Mouse (Mus musculus) limb, embryonic 15.5 days (tissue): ENCODE results near the gene Ankub1. TPM values are rescaled to one million over a fixed set of nuclear protein-coding genes. Genes with fewer than 3 reads are reported as not detected.

ENCODE experiments used
- ATAC-seq: fragments of 200-750 bp; cut with Nextera tagmentation; 2 replicates; pipeline ENCODE4 v1.8.0; 2017; ENCODE audit warnings: low read depth, moderate TSS enrichment; ENCODE audit not compliant: insufficient number of reproducible peaks, low FRiP score, low TSS enrichment
- H3K27ac ChIP-seq: fragments of 300-500 bp; sonication (generic); 2 replicates; pipeline ENCODE4 v1.5.1; 2015; ENCODE audit warnings: moderate library complexity, mild to moderate bottlenecking, inconsistent platforms
- H3K27me3 ChIP-seq: fragments of 300-500 bp; sonication (generic); 2 replicates; pipeline ENCODE4 v1.6.1; 2015; ENCODE audit warnings: inconsistent platforms
- H3K36me3 ChIP-seq: fragments of 300-500 bp; sonication (generic); 2 replicates; pipeline ENCODE4 v1.6.1; 2015; ENCODE audit warnings: inconsistent platforms
- H3K4me1 ChIP-seq: fragments of 300-500 bp; sonication (generic); 2 replicates; pipeline ENCODE4 v1.6.1; 2015; ENCODE audit warnings: inconsistent platforms
- H3K4me2 ChIP-seq: fragments of 300-500 bp; sonication (generic); 2 replicates; pipeline ENCODE4 v1.6.1; 2015; ENCODE audit warnings: mild to moderate bottlenecking, inconsistent platforms
- H3K4me3 ChIP-seq: fragments of 300-500 bp; sonication (generic); 2 replicates; pipeline ENCODE4 v1.5.1; 2015; ENCODE audit warnings: mild to moderate bottlenecking, inconsistent platforms
- H3K9ac ChIP-seq: fragments of 300-500 bp; sonication (generic); 2 replicates; pipeline ENCODE4 v1.6.1; 2015; ENCODE audit warnings: inconsistent platforms
- H3K9me3 ChIP-seq: fragments of 300-500 bp; sonication (generic); 2 replicates; pipeline ENCODE4 v1.6.1; 2016; ENCODE audit warnings: inconsistent platforms
- WGBS: fragments of 180-500 bp; shearing (Covaris S2); methylation state at CpG from one replicate; pipeline ENCODE4 v1.1.7; 2015; 5-methylcytosine and 5-hydroxymethylcytosine counted together
- microRNA-seq: library from miRNA; unstranded; fragments of <30 nt; microRNA quantifications from one replicate; pipeline ENCODE4, GENCODE M21; 2016
- polyA plus RNA-seq: library from polyadenylated mRNA; unstranded; fragments of >200 nt; fragmentation: Nextera tagmentation; extraction: Ambion mirVana; gene quantifications from 2 replicates; pipeline ENCODE4 v1.2.1, GENCODE M21; 2015

Ankub1 gene
- polyA plus RNA-seq, 1 experiment from 2014 or later = 0.14 TPM

DNA sequence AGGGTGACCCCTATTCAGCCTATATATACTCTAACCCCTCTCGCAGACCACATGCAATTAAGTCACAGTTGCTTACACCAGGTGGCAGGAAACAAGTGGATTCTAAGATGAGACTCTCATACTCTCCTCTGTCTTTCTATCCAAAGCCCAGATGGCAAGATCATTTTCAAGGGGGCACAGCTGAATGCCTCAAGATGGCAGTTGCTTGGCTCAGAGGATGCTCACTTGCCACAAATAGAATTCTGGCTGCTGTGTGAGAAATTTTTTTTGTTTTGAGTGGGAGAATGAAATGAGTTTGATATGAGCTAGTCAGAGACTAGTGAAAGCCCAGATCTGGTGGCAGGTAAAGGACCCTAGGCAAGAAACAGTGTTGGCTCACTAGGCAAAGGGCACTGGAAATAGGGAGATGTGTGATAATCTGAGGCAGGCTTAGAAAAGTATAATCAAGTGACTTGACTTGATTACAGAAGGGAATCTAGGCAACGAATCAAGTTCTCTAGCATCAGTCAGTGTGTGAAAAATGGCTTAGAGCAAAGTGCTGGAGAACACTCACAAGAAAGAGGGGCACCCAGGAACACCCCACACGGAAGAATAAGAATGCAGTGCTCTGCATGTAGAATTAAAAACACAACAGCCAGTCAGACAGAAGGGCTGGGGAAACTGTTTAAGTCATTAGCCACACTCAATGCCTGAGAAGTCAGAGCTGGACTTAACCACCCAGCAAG lies 57.7 kb downstream of the Ankub1 start:
- no peaks in the 10 kb centered on the region; the same call in 1 of the 2 replicates for H3K4me1 ChIP-seq
- no peak overlapping the region for H3K27ac ChIP-seq
- H3K9me3 ChIP-seq = no peaks in the 10 kb centered on the region
- H3K4me3 ChIP-seq = no peak overlapping the region
- ATAC-seq = no peak
- H3K36me3 ChIP-seq = no peaks in the 10 kb centered on the region
- no peaks in the 10 kb centered on the region for H3K27me3 ChIP-seq
- H3K9ac ChIP-seq = no peak overlapping the region
- H3K4me2 ChIP-seq = no peak overlapping the region
- WGBS = 61% methylated on average over 3 of the region's 3 CpGs

DNA sequence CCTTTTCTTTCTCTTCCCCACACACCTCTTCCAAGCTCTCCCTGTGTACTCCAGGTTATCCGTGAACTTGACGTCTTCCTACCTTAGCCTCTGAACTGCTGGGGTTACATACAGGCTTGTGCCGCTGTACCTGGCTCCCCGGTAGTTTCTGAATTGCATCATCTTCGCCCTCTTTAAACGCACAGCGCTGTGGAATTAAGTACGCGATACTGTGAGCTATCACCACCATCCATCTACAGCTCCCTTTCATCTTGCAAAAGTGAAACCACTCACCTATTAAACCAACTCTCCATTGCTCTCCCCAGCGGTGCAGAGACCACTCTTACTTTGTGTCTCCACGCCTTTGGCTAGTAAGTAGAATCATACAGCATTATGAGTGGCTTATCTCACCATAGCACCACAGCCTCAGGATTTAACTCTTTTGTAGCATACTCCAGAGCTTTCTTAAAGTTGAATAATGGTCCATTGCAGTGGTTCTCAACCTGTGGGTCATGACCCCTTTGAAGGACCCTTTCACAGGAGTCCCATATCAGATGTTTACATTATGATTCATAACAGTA lies 65.6 kb downstream of the Ankub1 start:
- ATAC-seq = no peak
- WGBS = 78% methylated on average over 11 of the region's 11 CpGs

DNA sequence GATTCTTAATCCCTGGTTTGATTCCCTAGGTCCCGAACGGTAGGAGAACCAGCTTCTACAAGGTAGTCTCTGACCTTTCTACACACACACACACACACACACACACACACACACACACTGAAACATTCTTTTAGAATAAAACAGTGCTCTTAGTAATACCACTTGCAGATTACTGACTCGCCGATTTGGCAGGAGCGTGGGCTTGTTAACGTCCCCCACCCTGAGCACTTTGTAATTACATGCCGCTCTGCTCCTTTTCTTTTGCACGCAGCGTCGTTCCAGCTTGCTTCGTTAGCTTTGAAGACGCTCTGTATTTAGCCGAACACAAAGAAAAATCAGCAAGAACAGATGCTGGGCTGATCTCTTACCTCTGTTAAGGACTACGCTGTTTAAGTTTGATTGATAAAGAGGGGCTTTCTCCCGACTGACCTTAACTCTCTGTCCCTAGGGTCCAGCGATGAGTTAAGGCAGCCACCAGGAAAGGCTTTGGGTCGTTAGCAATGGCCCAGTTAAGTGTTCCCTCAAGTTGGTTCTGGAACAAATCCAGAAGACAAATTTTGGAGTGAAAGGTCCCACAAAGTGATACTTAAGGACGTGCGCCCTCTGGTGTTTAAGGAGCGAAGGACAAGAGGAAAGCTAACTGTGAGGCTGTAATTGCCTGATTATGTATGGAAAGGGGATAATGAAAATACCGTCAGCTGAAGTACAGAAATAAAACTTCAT lies 67.2 kb downstream of the Ankub1 start:
- Histone ChIP-seq H3K9ac (no peak overlapping the region), H3K9me3 (no peaks in the 10 kb centered on the region), H3K4me3 (peak overlapping the region; percentile 37), H3K27me3 (no peaks in the 10 kb centered on the region), H3K4me2 (peak overlapping the region; percentile 56), H3K4me1 (no peaks in the 10 kb centered on the region), H3K27ac (peak overlapping the region; percentile 72), H3K36me3 (no peaks in the 10 kb centered on the region)
- ATAC-seq = no peak
- WGBS = 13% methylated on average over 21 of the region's 21 CpGs

More for the DNA sequence above, 65.6 kb downstream of the Ankub1 start:
- Histone ChIP-seq H3K4me2 (no peak overlapping the region), H3K4me1 (no peaks in the 10 kb centered on the region), H3K27me3 (no peaks in the 10 kb centered on the region), H3K36me3 (no peaks in the 10 kb centered on the region), H3K4me3 (no peak overlapping the region), H3K9ac (no peak overlapping the region), H3K27ac (no peak overlapping the region), H3K9me3 (no peaks in the 10 kb centered on the region)

DNA sequence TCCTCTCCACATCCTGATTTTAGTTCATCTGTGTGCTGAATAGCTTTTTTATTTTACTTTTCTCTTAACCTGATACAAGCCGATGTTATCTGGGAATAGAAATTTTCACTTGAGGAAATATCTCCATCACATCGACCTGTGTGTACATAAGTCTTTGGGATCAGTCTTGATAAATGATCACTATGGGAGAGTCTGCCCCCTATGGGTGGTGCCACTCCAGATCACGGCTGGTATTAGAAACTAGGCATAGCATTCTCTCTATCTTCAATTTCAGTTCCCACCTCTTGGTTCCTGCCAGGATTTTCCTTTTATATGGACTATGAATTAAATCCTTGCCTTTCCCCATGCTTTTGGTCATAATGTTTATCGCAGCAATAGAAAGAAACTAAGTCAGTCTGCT lies 72.9 kb downstream of the Ankub1 start:
- Histone ChIP-seq H3K4me2 (no peak overlapping the region), H3K4me3 (no peak overlapping the region), H3K27ac (no peak overlapping the region), H3K9ac (no peak overlapping the region), H3K36me3 (no peaks in the 10 kb centered on the region), H3K27me3 (no peaks in the 10 kb centered on the region), H3K9me3 (no peaks in the 10 kb centered on the region), H3K4me1 (no peaks in the 10 kb centered on the region)
- ATAC-seq = no peak
- 67% methylated on average over 4 of the region's 4 CpGs for WGBS

DNA sequence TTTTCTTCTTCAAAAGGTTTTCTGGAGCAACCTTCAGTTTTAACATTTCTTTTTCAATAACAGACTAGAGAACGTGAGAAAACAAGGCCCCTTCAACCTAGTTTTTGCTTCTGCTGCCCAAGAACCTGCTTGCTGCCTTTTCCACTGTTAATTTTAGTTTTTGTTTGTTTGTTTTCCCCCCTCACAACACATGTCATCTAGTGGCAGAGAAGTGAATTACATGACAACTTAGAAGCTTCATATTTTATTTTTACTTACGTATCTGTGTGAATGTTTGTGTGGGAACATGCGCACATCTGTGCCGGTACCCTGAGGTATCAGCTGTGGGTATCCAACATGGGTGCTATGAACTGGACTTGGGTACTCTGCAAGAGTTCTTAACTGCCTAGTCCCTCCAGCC lies 76.9 kb downstream of the Ankub1 start:
- Histone ChIP-seq H3K4me1 (no peaks in the 10 kb centered on the region), H3K27me3 (no peaks in the 10 kb centered on the region), H3K4me3 (no peak overlapping the region), H3K9ac (no peak overlapping the region), H3K27ac (no peak overlapping the region), H3K9me3 (no peaks in the 10 kb centered on the region), H3K36me3 (no peaks in the 10 kb centered on the region), H3K4me2 (no peak overlapping the region)
- ATAC-seq = no peak
- 90% methylated on average over 4 of the region's 4 CpGs for WGBS

DNA sequence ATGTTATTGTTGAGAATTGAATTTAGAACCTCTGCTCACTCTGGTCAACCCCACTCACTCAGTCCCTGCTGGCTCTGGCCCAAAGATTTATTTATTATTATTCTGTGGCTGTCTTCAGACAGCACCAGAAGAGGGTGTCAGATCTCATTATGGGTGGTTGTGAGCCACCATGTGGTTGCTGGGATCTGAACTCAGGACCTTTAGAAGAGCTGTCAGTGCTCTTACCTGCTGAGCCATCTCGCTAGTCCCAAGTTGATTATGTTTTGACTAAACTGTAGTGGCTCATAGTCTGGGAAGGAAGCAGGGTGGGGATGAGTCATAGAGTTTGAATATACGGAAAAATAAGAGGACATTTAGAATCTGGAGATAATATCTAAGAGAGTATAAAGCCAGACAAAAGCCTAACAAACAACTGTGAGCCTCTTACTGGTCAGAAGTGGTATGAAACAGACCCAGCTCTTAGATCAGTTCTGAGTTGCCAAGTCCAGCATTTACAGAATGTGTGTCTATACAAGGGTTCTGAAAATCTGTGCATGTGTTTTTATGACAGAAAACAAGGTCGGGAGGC lies 80.1 kb downstream of the Ankub1 start:
- WGBS = 66% methylated on average over 3 of the region's 3 CpGs
- no peak overlapping the region for H3K27ac ChIP-seq
- no peak for ATAC-seq
- H3K4me3 ChIP-seq = no peak overlapping the region
- H3K36me3 ChIP-seq = no peaks in the 10 kb centered on the region
- H3K27me3 ChIP-seq = no peaks in the 10 kb centered on the region
- H3K4me2 ChIP-seq = no peak overlapping the region
- no peaks in the 10 kb centered on the region for H3K9me3 ChIP-seq
- H3K9ac ChIP-seq = no peak overlapping the region
- H3K4me1 ChIP-seq = no peaks in the 10 kb centered on the region

DNA sequence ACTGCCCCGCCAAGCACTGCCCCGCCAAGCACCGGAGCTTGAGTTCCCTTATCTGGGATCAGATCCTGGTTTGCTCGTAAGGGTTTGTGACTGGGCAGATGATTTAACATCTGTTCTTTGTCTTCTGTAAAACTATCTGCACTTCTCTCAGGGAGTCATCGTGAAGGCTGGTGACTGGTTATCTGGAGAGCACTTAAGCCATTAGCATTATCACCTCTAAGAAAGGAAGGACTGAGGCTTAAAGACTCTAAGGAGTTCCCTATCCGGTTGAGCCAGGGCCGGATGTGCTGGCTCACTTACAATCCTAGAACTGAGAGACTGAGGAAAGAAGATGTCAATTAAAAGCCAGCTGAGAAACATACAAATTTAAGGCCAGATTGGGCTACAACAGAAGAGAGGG lies 80.8 kb downstream of the Ankub1 start:
- Histone ChIP-seq H3K36me3 (no peaks in the 10 kb centered on the region), H3K27ac (no peak overlapping the region), H3K9ac (no peak overlapping the region), H3K27me3 (no peaks in the 10 kb centered on the region), H3K4me1 (no peaks in the 10 kb centered on the region), H3K4me3 (no peak overlapping the region), H3K4me2 (no peak overlapping the region), H3K9me3 (no peaks in the 10 kb centered on the region)
- 48% methylated on average over 7 of the region's 7 CpGs for WGBS
- no peak for ATAC-seq

Small RNA genes lying within 50 kb of the gene (microRNA-seq; reads per million reads assigned to microRNA genes)
- gene Mir6377 = not detected

Other genes starting within 250 kb of the Ankub1 start
- 36.2 and 39.4 TPM in 2 replicates for gene Wwtr1, start 116.9 kb downstream of the Ankub1 start, polyA plus RNA-seq
- gene Commd2, start 41.1 kb downstream of the Ankub1 start, polyA plus RNA-seq = 65.2 and 70.6 TPM in 2 replicates
- gene Rnf13, start 43.3 kb upstream of the Ankub1 start, polyA plus RNA-seq = 92.8 and 95.5 TPM in 2 replicates
- 106 and 125 TPM in 2 replicates for gene Pfn2, start 155.3 kb upstream of the Ankub1 start, polyA plus RNA-seq